Mouse (Mus musculus) heart, embryonic 16.5 days (tissue): Measurements from ENCODE around the gene Tet3. TPM values are rescaled to one million over a fixed set of nuclear protein-coding genes. Genes with fewer than 3 reads are reported as not detected.
"Not testable (repeated sequence)": the region's sequence is repeated elsewhere in the genome, so short reads cannot be mapped to it uniquely, and the experiment has no call there.

Experiments used
- ATAC-seq: fragments of 200-750 bp; cut with Nextera tagmentation; replicated peaks from 2 replicates; pipeline ENCODE4 v1.8.0; 2017; ENCODE audit warnings: moderate number of reproducible peaks; ENCODE audit not compliant: insufficient read depth, low FRiP score; ENCODE audit errors: extremely low read depth
- H3K27ac ChIP-seq: fragments of 300-500 bp; sonication (generic); 2 replicates; pipeline ENCODE4 v1.5.1; 2014; ENCODE audit warnings: mild to moderate bottlenecking, low read length, control low read depth, moderate library complexity
- H3K27me3 ChIP-seq: fragments of 300-500 bp; sonication (generic); 2 replicates; pipeline ENCODE4 v1.6.1; 2014; ENCODE audit warnings: low read length, mixed read lengths; ENCODE audit not compliant: control insufficient read depth, insufficient read depth
- H3K36me3 ChIP-seq: fragments of 300-500 bp; sonication (generic); 2 replicates; pipeline ENCODE4 v1.6.1; 2014; ENCODE audit not compliant: control insufficient read depth, insufficient read depth
- H3K4me1 ChIP-seq: fragments of 300-500 bp; sonication (generic); 2 replicates; pipeline ENCODE4 v1.6.1; 2014; ENCODE audit warnings: low read length, mixed read lengths; ENCODE audit not compliant: control insufficient read depth, insufficient read depth
- H3K4me2 ChIP-seq: fragments of 300-500 bp; sonication (generic); 2 replicates; pipeline ENCODE4 v1.6.1; 2014; ENCODE audit warnings: low read depth, mild to moderate bottlenecking, control low read depth, low read length
- H3K4me3 ChIP-seq: fragments of 300-500 bp; sonication (generic); 2 replicates; pipeline ENCODE4 v1.5.1; 2014; ENCODE audit warnings: mild to moderate bottlenecking, control low read depth, low read length
- H3K9ac ChIP-seq: fragments of 300-500 bp; sonication (generic); 2 replicates; pipeline ENCODE4 v1.6.1; 2014; ENCODE audit warnings: low read length, control low read depth
- H3K9me3 ChIP-seq: fragments of 300-500 bp; sonication (generic); replicated peaks from 2 replicates; pipeline ENCODE4 v1.6.1; 2016; ENCODE audit warnings: low read length; ENCODE audit not compliant: control insufficient read depth
- WGBS: fragments of 180-500 bp; shearing (Covaris S2); extraction: QIAGEN DNeasy Blood & Tissue Kit; methylation state at CpG from one replicate; pipeline ENCODE4 v1.1.7; 2014; 5-methylcytosine and 5-hydroxymethylcytosine counted together
- polyA plus RNA-seq: library from polyadenylated mRNA; unstranded; fragments of >200 nt; fragmentation: Nextera tagmentation; extraction: Ambion mirVana; gene quantifications from 2 replicates; pipeline ENCODE4 v1.2.1, GENCODE M21; 2015

Gene Tet3
- polyA plus RNA-seq, 1 experiment from 2014 or later, result 29.0 TPM

DNA sequence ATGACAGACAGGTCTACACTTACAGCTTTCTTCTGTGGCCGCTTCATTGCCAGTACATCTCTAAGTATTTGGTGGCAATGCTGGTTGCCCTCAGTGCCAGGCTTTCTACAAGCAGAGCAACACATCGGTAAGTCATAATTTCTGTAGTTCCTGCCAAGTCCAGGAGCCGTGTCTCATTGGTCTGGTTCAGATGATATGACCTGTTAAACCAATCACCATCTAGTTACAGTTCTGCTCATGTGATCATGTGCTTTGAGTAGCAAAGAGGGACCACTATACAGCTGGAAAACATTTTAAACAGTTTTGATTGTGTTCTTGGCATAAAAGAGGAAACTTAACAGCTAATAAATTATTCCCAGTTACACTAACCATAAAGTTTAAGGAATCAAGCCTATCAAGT lies 111.0 kb downstream of the Tet3 start:
- 88% methylated on average over 3 of the region's 3 CpGs for WGBS
- Histone ChIP-seq H3K36me3 (peaks cover 3% of the 10 kb centered on the region; the same call in 1 of the 2 replicates), H3K27me3 (no peaks in the 10 kb centered on the region), H3K9ac (no peak overlapping the region), H3K4me2 (no peak overlapping the region), H3K27ac (no peak overlapping the region), H3K4me1 (peaks cover 11% of the 10 kb centered on the region), H3K9me3 (no peaks in the 10 kb centered on the region), H3K4me3 (no peak overlapping the region)
- ATAC-seq, result no peak

DNA sequence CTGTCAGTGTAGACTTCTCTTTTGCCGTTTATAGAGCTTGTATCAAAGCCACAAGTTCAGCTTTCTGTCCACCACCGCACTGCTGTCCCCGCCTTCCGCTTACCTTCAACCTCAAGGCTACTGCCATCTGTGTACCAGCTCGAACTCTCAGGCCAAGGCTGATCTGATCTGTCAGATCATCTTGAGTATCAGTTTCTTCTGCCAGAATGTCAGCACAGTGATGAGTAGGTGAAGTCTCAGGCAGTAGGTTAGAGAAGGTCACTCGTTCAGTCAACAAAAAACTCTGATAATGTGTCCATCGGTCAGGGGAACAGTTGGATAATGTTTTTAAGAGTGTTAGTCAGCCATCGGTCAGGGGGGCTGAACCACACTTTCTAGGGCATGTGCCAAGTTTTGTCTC lies 113.6 kb downstream of the Tet3 start:
- not testable (repeated sequence) for H3K4me3 ChIP-seq, ATAC-seq, H3K36me3 ChIP-seq, H3K9ac ChIP-seq, H3K27me3 ChIP-seq, H3K9me3 ChIP-seq, H3K4me2 ChIP-seq, H3K27ac ChIP-seq, H3K4me1 ChIP-seq
- WGBS, result 79% methylated on average over 8 of the region's 8 CpGs

DNA sequence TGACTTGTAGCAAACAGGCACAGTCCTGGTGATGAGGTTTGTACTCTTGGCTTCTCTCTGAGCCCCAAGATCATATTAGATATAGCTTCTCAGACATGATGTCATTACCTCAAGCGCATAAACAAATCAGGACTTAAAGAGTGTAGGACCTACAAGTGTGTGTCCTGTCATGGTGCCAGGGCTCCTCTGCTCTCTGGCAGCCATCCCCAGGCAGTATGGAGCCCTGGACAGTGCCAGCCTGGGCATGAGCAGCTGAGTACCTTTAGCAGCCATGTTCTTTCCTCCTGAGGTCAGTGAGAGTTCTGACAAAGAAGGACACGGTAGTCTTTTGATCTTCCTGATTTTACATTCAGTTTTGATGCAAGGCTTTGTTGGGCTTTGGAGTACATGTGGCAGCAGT lies 115.9 kb downstream of the Tet3 start:
- H3K4me2 ChIP-seq, result no peak overlapping the region
- no peak for ATAC-seq
- no peaks in the 10 kb centered on the region for H3K27me3 ChIP-seq
- peaks cover 28% of the 10 kb centered on the region for H3K36me3 ChIP-seq
- no peak overlapping the region for H3K27ac ChIP-seq
- no peak overlapping the region for H3K4me3 ChIP-seq
- H3K9ac ChIP-seq, result no peak overlapping the region
- no peaks in the 10 kb centered on the region for H3K4me1 ChIP-seq
- no peaks in the 10 kb centered on the region for H3K9me3 ChIP-seq
- 91% methylated on average over 2 of the region's 2 CpGs for WGBS

DNA sequence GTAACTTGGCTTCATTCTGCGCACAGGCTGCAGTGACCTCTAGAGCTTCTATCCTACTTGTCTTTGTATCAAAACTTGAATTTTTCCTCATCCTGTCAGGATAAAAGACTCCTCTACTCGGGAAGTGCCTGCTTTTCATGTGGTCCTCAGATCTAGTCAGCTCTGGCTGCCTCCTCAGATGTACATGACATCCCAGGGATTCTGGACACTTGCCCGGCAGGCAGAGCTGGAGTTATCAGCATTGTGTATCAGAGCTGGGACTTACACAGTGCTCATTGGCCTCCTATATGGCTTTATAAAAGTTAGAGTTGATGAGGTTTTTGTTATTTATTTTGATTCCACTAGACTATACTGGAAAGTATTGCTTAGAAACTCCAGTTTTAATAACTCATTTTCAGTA lies 117.5 kb downstream of the Tet3 start:
- H3K9ac ChIP-seq, result no peak overlapping the region
- ATAC-seq, result no peak
- WGBS, result 54% methylated on average over 3 of the region's 3 CpGs
- H3K4me2 ChIP-seq, result no peak overlapping the region
- peaks cover 33% of the 10 kb centered on the region for H3K36me3 ChIP-seq
- H3K27ac ChIP-seq, result no peak overlapping the region
- no peaks in the 10 kb centered on the region for H3K4me1 ChIP-seq
- H3K27me3 ChIP-seq, result no peaks in the 10 kb centered on the region
- no peaks in the 10 kb centered on the region for H3K9me3 ChIP-seq
- no peak overlapping the region for H3K4me3 ChIP-seq

DNA sequence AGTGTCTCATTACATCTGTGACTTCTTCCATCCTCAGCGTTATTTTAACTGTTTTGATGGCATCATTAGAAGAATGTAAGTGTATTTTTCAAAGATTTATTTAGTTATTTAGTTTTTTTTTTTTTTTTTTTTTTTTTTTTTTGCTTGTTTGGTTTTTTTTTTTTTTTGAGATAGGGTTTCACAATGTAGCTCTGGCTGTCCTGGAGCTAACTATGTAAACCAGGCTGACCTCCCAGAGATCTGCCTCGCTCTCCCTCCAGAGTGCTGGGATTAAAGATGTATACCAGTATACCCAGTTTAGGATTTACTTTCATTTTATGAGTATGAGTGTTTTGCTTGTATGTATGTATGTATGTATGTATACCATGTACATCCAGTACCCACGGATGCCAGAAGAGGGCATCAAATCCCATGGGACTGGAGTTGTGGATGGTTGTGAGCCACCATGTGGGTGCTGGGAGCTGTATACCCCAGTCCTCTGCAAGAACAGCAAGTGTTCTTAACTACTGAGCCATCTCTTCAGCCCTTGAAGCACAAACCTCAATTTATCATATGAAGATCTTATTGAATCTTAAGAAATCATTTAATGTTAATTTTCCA lies 131.2 kb downstream of the Tet3 start:
- peak overlapping the region; percentile 89; the same call in 1 of the 2 replicates for H3K4me2 ChIP-seq
- H3K27me3 ChIP-seq, result no peaks in the 10 kb centered on the region
- H3K9ac ChIP-seq, result no peak overlapping the region
- H3K36me3 ChIP-seq, result peaks cover 26% of the 10 kb centered on the region
- no peaks in the 10 kb centered on the region for H3K9me3 ChIP-seq
- H3K27ac ChIP-seq, result no peak overlapping the region
- H3K4me1 ChIP-seq, result peaks cover 13% of the 10 kb centered on the region
- no peak for ATAC-seq
- WGBS, result 87% methylated on average over 3 of the region's 3 CpGs
- no peak overlapping the region for H3K4me3 ChIP-seq

DNA sequence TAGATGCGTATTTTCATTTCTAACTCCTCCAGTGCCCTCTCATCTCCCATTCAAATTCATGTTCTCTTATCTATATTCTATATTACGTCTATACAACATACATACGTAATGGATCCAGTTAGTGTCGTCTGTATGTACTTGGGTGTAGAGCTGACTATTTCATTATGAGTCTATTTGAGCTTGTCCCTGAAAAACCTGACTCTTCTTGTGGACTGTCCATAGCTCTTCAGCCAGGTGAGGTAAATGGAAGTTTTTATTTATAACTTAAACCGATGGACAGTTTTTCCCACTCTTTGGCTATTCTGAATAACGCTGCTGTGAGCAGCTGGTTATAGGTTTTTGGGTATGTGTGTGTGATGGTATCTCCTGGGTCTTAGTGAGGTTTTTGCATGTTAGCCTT lies 132.1 kb downstream of the Tet3 start:
- peak overlapping the region; percentile 89 for H3K4me3 ChIP-seq
- H3K9me3 ChIP-seq, result no peaks in the 10 kb centered on the region
- peaks cover 20% of the 10 kb centered on the region for H3K36me3 ChIP-seq
- H3K4me1 ChIP-seq, result peaks cover 13% of the 10 kb centered on the region
- no peak overlapping the region for H3K27ac ChIP-seq
- ATAC-seq, result no peak
- H3K9ac ChIP-seq, result peak overlapping the region; percentile 93
- 45% methylated on average over 6 of the region's 6 CpGs for WGBS
- peak overlapping the region; percentile 89 for H3K4me2 ChIP-seq
- no peaks in the 10 kb centered on the region for H3K27me3 ChIP-seq

DNA sequence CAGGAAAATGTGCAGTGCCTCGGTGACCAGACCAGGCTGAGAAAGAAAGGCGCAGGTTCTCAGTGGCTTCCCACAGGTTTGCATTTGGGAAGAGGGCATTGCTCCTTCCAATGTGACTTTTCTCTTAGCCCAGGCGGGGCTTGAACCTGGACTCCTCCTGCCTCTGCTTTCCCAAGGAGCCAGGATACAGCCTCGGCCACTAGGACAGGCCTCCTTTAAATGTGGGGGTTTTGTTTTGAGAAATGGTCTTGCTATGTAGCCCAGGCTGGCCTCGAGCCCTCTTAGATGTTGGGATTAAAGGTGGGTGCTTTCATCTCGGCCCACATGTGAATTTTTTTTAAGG lies 132.5 kb downstream of the Tet3 start:
- no peaks in the 10 kb centered on the region for H3K27me3 ChIP-seq
- peak overlapping the region; percentile 89 for H3K4me2 ChIP-seq
- peaks cover 13% of the 10 kb centered on the region for H3K4me1 ChIP-seq
- H3K9ac ChIP-seq, result peak overlapping the region; percentile 93
- 6% methylated on average over 6 of the region's 6 CpGs for WGBS
- H3K9me3 ChIP-seq, result no peaks in the 10 kb centered on the region
- H3K27ac ChIP-seq, result peak overlapping the region; percentile 94
- H3K4me3 ChIP-seq, result peak overlapping the region; percentile 89
- peaks cover 16% of the 10 kb centered on the region for H3K36me3 ChIP-seq
- ATAC-seq, result peak; percentile 38; the same call in 1 of the 2 replicates

DNA sequence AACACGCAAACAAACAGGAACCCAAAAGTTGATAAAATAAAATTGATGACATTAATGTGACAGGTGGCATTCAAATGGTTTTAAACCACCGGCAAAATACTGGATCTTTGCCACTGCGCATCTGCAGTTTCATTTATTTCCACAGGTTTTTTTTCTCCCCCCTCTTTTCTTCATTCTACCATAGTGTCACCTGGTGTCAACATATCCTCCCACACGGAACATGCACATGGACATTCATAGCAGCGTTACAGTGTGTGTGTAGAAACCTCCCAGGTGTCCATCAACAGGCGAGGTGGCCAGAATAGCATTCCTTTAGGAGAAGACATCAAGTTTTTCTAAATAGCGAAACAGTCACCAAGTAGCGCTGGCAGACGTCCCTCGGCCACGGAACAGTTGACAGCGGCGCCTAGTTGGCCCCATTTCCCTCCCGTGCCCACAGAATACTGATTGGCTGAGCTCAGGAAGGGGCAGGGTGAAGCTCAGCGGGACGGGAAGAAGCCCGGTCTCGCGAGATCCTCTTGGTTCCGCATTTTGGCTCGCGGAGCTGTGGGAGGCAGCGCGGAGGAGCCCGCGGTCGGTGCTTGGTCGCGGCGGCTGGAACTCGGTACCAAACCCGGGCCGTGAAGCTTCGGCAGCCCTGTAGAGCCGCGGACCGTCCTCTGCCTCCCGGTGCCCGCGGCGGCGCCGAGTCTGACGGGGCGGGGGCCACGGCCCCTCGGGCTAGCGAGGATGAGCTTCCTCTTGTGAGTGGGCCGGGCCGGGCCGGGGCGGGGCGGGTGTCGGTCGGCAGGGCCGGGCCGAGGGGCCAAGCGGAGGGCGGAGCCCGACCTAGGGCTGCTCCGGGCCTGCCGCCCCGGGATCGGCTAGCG lies 133.1 kb downstream of the Tet3 start, which contains the start of the genes Mthfd2 and Mob1a:
TSS of gene Mthfd2 (minus strand) at position 384 of the 869 bp plus-strand sequence.
TSS of gene Mob1a (plus strand) at position 492 of the 869 bp plus-strand sequence.
- Histone ChIP-seq H3K27me3 (no peaks in the 10 kb centered on the region), H3K9ac (peak within 1 kb of the TSS; percentile 93), H3K4me2 (peak within 1 kb of the TSS; percentile 89), H3K27ac (peak within 1 kb of the TSS; percentile 94), H3K4me3 (peak within 1 kb of the TSS; percentile 89), H3K36me3 (peaks cover 11% of the 10 kb centered on the region), H3K9me3 (no peaks in the 10 kb centered on the region), H3K4me1 (peaks cover 13% of the 10 kb centered on the region)
- WGBS, result 1% methylated on average over 64 of the region's 65 CpGs
- ATAC-seq, result peak; percentile 98
